Comparison of ENCODE assay signal across 10 mouse cellular contexts in the genomic region with DNA sequence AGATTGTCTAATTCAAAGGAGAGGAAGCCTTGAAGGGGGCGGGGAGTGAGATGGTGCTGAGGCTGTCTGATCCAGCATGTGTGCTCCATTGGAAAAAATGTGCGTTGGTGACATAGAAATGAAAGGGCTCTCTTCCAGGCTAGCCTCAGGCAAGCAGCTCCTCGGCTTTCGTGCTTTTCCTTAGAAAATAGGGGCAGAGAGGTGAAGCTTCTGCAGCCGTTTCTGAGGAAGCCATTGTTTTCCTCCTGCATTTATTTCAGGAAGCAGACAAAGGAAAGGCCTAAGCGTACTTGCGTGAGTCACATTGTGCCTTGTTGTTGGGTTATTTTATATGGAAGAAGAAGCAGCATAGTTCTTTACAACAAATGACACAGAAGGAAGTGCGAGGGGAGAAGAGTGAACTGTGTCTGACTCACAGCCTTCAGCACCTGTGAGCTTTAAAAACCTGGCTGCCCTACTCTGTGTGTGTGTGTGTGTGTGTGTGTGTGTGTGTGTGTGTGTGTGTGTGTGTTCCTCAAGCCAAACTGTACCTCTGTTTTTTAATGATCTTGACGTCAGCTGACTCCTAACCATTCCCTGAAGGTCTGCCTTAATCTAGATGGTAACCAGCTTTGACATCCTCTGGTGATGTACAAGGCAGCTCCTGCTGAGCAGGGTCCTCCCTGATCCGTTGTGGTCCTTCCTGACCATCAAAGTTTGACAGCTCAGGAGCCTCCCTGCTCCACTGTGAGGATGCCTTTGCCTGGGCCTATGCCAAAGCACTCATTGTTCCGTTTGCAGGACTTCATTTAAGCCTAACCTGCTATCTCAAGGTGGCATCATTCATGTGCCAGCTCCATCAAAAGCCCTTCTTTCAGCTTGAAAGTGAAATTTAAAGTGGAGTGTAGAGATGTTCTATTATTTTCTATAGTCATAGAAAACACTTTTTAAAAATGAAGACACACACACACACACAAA.
DNase-seq lines count a peak whose midpoint lies in the region; ATAC-seq and TF ChIP-seq lines count a peak whose summit lies in the region.
"Had no signal": no experiment of that assay in that cellular context is flagged by ENCODE, and none has a peak within 500 bp of the region (broad histone marks: within the 10 kb centered on the region; RNA-seq: fewer than 3 reads in every experiment).

No protein-coding gene starts in this region.

- H3K4me1 ChIP-seq in hindbrain, postnatal 0 days (ENCODE audit: insufficient read depth, low read length) = peaks cover 13% of the 10 kb centered on the region
- H3K4me1 ChIP-seq: limb, embryonic 13.5 days had no signal

- no peaks in the 10 kb centered on the region for H3K9me3 ChIP-seq in hindbrain, postnatal 0 days (ENCODE audit: low read length)

- no peaks in the 10 kb centered on the region for H3K27me3 ChIP-seq in hindbrain, postnatal 0 days (ENCODE audit: insufficient read depth, low read length)
- H3K27me3 ChIP-seq: limb, embryonic 13.5 days; Patski had no signal

- no peak overlapping the region for H3K4me3 ChIP-seq in hindbrain, postnatal 0 days (ENCODE audit: low read length)
- H3K4me3 ChIP-seq: limb, embryonic 13.5 days had no signal

- H3K27ac ChIP-seq in hindbrain, postnatal 0 days = peak overlapping the region; percentile 72
- H3K27ac ChIP-seq: limb, embryonic 13.5 days had no signal

- TF ChIP-seq CTCF in hindbrain, postnatal 0 days (IDR thresholded peaks at IDR 0.05; ENCODE audit: low read depth) = no peak

- no peaks in the 10 kb centered on the region for H3K36me3 ChIP-seq in hindbrain, postnatal 0 days (ENCODE audit: insufficient read depth, low read length)
- H3K36me3 ChIP-seq: limb, embryonic 13.5 days had no signal

- H3K4me2 ChIP-seq in hindbrain, postnatal 0 days (ENCODE audit: low read depth, low read length) = 0 out of 2 replicates have a peak overlapping the region, but pooled peaks have one; percentile 27
- H3K4me2 ChIP-seq: limb, embryonic 13.5 days had no signal

- H3K9ac ChIP-seq in hindbrain, postnatal 0 days (replicated peaks; ENCODE audit: low read length) = no peak overlapping the region
- H3K9ac ChIP-seq: limb, embryonic 13.5 days had no signal

- 19% methylated on average over 11 of the region's 11 CpGs for WGBS in hindbrain, postnatal 0 days

- peak; percentile 35 for DNase-seq in cerebellum, adult 11-12 months
- no peak for DNase-seq in cerebellum, postnatal 4 days (ENCODE audit: low spot score in 2 of 2)
- DNase-seq in right cerebral cortex, postnatal 25 days = peak; percentile 37
- DNase-seq in right cerebral cortex, postnatal 4 days = no peak
- DNase-seq in hindbrain, postnatal 0 days (ENCODE audit: low spot score) = peak; percentile 49
- DNase-seq in testis, postnatal 14 days (ENCODE audit: low spot score) = no peak
- no peak for DNase-seq in kidney, postnatal 4 days
- no peak for DNase-seq in c-Kit-positive CD71-positive TER-119-positive erythroid progenitor cells, embryonic 14.5 days (ENCODE audit: low spot score)

- ATAC-seq in hindbrain, postnatal 0 days = peak; percentile 50
- ATAC-seq: Patski had no signal

Comparison
In these comparisons a context has a peak if more than half of its experiments do, and no peak if none do; other contexts are left out.
1. DNase-seq: peak in cerebellum, adult 11-12 months (single experiment), right cerebral cortex, postnatal 25 days (single experiment) and hindbrain, postnatal 0 days (single experiment); none in cerebellum, postnatal 4 days (0 of 2), right cerebral cortex, postnatal 4 days (single experiment), testis, postnatal 14 days (single experiment), kidney, postnatal 4 days (0 of 2) and c-Kit-positive CD71-positive TER-119-positive erythroid progenitor cells, embryonic 14.5 days (single experiment).